Mouse (Mus musculus): ENCODE data around the gene Pla2g2f. TPM values are rescaled to one million over a fixed set of nuclear protein-coding genes. Genes with fewer than 3 reads are reported as not detected.

The Pla2g2f gene
- 0.18 TPM in 1 of 2 replicates, not detected in the other for polyA plus RNA-seq (2012; ENCODE audit: low replicate concordance)

DNA sequence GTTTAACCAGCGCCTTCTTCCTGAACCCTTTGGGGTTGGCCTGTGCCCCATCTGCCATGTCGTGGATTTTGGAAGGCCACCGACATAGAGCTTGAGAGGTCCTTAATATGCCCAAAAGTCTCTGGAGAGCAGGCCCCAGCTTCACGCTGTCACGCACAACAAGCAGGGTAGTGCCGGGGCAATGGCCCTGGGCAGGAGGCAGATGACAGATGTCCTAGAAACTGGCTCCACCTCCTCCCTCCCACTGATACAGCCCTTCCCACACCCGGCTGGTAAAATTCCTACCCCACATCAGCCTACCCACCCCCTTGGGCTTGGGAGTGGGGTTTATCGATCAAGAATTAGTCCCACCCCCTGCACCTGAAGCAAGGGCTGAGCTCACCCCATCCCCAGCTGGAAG is at the start of gene Pla2g2f:
Pla2g2f (minus strand) TSS at position 211 of the 400 bp plus-strand sequence.

DNA sequence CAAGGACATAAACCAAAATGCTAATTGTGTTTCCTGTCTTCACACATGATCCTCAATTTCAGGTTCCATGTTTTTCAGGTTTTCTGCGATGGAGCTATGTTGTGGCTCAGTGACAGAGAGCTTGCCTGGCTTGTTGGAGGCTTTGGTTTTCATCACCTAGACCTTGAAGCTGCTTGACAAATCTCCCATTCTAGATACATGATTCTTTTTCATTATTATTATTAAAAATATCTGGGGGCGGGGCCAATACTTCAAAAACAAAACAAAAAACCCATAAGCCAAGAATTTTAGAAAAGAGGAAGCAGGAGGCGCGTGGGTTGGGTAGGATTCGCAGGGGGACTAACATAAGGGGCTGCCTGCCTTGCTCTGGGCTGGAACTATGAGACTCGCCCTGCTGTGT is 18.0 kb upstream of the Pla2g2f start, which contains the start of gene Pla2g2d:
Pla2g2d (plus strand) TSS at position 301 of the 400 bp plus-strand sequence.

DNA sequence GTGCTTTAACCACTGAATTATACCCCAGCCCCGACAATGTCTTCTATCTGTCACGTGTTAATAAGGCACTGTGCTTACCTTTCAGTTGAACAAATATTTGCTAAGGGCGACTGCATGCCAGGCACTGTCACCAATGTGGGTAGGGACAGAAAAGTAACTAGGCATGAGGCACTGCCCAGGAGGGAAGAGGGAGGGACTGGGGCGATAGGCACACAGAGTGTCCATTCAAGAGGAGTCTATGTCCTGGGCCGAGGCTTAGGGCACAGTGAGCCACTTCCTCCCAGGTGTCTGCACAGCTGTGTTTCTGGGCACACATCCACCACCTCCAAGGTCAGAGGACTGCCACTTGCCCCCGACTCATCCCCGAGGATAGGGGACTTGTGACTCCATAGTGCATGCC is 20.4 kb downstream of the Pla2g2f start, which contains the start of gene Ubxn10:
Ubxn10 (minus strand) TSS at position 137 of the 400 bp plus-strand sequence.

DNA sequence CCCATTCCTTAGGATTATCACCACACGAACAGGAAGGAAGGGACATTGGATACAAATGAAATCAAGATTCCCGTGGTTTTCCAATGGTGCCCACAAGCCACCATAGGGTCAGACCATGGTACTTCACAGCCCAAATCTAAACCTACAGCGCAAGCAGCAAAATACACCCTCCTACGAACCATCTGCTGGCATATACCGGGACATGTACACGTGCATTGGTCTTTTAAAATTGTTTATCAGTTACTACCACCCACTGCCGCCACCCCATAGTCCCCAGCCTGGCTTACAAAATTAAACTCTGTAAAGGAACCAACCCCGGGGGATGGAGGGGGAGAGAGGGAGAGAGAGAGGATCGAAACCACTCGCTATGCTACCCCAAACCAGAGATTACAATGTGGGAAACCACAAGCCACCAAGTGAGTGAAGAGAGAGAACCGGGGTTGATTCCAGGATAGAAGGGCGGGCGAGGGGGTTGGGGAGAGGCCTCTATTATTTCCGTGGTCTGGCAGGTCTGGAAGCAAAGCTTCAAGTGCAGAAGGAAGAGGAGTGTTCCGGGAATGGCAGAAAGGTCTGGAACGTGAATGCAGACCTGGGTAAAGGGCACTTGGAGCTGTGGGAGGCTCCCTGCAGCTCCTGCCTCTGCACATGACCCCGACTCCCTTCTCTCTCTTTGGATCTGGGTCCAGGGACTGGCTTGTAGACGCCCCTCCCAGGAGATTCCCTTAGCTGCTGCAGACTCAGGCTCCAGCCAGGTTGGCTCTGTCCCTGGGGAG is 32.9 kb downstream of the Pla2g2f start, which contains the start of gene Pla2g2c:
Pla2g2c (plus strand) TSS at position 439 of the 773 bp plus-strand sequence.

Other genes with a start within 250 kb of the Pla2g2f start
- not detected in 2 replicates for gene Vwa5b1, start 121.7 kb downstream of the Pla2g2f start, polyA plus RNA-seq (2012; ENCODE audit: low replicate concordance)
- not detected in 2 replicates for gene Pla2g2c, start 32.8 kb downstream of the Pla2g2f start, polyA plus RNA-seq (2012; ENCODE audit: low replicate concordance)
- not detected in 2 replicates for gene Ubxn10, start 20.5 kb downstream of the Pla2g2f start, polyA plus RNA-seq (2012; ENCODE audit: low replicate concordance)
- 0.57 TPM in 1 of 2 replicates, not detected in the other for gene Pla2g2d, start 18.1 kb upstream of the Pla2g2f start, polyA plus RNA-seq (2012; ENCODE audit: low replicate concordance)
- 4.9 TPM in 1 of 2 replicates, not detected in the other for gene Pla2g5, start 105.9 kb upstream of the Pla2g2f start, polyA plus RNA-seq (2012; ENCODE audit: low replicate concordance)
- gene Gm13030, start 116.3 kb upstream of the Pla2g2f start, polyA plus RNA-seq (2012; ENCODE audit: low replicate concordance) = not detected in 2 replicates
- gene Pla2g2e, start 120.3 kb upstream of the Pla2g2f start, polyA plus RNA-seq (2012; ENCODE audit: low replicate concordance) = 0.95 TPM in 1 of 2 replicates, not detected in the other
- gene Otud3, start 156.3 kb upstream of the Pla2g2f start, polyA plus RNA-seq (2012; ENCODE audit: low replicate concordance) = 5.3 and 6.2 TPM in 2 replicates
- gene Rnf186, start 209.5 kb upstream of the Pla2g2f start, polyA plus RNA-seq (2012; ENCODE audit: low replicate concordance) = not detected in 2 replicates
- gene Tmco4, start 215.3 kb upstream of the Pla2g2f start, polyA plus RNA-seq (2012; ENCODE audit: low replicate concordance) = 8.3 and 13.7 TPM in 2 replicates